ENCODE assay signal across 26 mouse cellular contexts in the genomic region with DNA sequence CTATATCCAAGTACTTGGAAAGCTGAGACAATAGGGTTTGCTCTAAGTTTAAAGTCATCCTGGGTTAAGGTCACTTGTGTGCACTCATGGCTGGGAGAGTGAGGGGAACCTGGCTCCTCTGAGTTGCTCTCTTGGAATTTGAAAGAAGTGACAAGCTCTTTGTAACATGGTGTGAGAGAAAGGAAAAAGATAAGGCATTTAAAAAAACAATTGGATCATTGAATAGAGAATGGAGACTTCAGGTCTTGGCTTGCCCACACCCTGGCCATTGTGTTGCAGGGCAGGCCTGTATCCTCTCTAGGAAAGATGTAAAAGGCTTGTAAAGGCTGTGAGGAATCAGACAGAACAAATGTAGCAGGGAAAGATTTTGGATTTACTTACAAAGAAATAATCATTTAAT. TPM values are rescaled to one million over a fixed set of nuclear protein-coding genes. Genes with fewer than 3 reads are reported as not detected.
DNase-seq lines count a peak whose midpoint lies in the region; ATAC-seq and TF ChIP-seq lines count a peak whose summit lies in the region.
"Had no signal": no experiment of that assay in that cellular context is flagged by ENCODE, and none has a peak within 500 bp of the region (broad histone marks: within the 10 kb centered on the region; RNA-seq: fewer than 3 reads in every experiment).

No protein-coding gene starts in this region.

- peak; percentile 40; the same call in 1 of the 2 replicates for TF ChIP-seq EP300 in ES-Bruce4 (IDR thresholded peaks at IDR 0.05; ENCODE audit: insufficient read depth, low read depth, low read length)

- no peak overlapping the region for H3K4me3 ChIP-seq in ES-Bruce4 (ENCODE audit: low read depth, low read length)
- H3K4me3 ChIP-seq in hindbrain, embryonic 13.5 days: no peak overlapping the region
- H3K4me3 ChIP-seq: embryonic facial prominence, embryonic 13.5 days; embryonic facial prominence, embryonic 15.5 days; erythroblast, embryonic 14.5 days; forebrain, embryonic 10.5 days; forebrain, embryonic 12.5 days had no signal

- H3K27ac ChIP-seq in ES-Bruce4 (ENCODE audit: insufficient read depth, low read length): no peak overlapping the region; the same call in 1 of the 2 replicates
- H3K27ac ChIP-seq in hindbrain, embryonic 13.5 days: no peak overlapping the region
- H3K27ac ChIP-seq: embryonic facial prominence, embryonic 13.5 days; embryonic facial prominence, embryonic 15.5 days; forebrain, embryonic 10.5 days; forebrain, embryonic 12.5 days had no signal

- no peak for TF ChIP-seq CTCF in ES-Bruce4 (IDR thresholded peaks at IDR 0.05; ENCODE audit: low read depth, low read length)

- H3K9me3 ChIP-seq in ES-Bruce4 (replicated peaks; ENCODE audit: control insufficient read depth, insufficient read depth, low read length, poor library complexity, severe bottlenecking): peaks cover 20% of the 10 kb centered on the region
- H3K9me3 ChIP-seq in hindbrain, embryonic 13.5 days: no peaks in the 10 kb centered on the region
- H3K9me3 ChIP-seq: embryonic facial prominence, embryonic 13.5 days; embryonic facial prominence, embryonic 15.5 days; forebrain, embryonic 10.5 days; forebrain, embryonic 12.5 days had no signal

- H3K27me3 ChIP-seq in ES-Bruce4 (ENCODE audit: control insufficient read depth, insufficient read depth, low read length, poor library complexity, severe bottlenecking): no peaks in the 10 kb centered on the region
- no peaks in the 10 kb centered on the region for H3K27me3 ChIP-seq in hindbrain, embryonic 13.5 days
- H3K27me3 ChIP-seq: embryonic facial prominence, embryonic 13.5 days; embryonic facial prominence, embryonic 15.5 days; forebrain, embryonic 12.5 days had no signal

- TF ChIP-seq POLR2A in ES-Bruce4 (IDR thresholded peaks at IDR 0.05; ENCODE audit: insufficient read depth, low read length): no peak

- H3K4me2 ChIP-seq in hindbrain, embryonic 13.5 days: no peak overlapping the region
- H3K4me2 ChIP-seq: embryonic facial prominence, embryonic 13.5 days; embryonic facial prominence, embryonic 15.5 days; forebrain, embryonic 12.5 days had no signal

- no peaks in the 10 kb centered on the region for H3K4me1 ChIP-seq in ES-Bruce4 (ENCODE audit: control insufficient read depth, insufficient read depth, low read length)
- no peaks in the 10 kb centered on the region for H3K4me1 ChIP-seq in hindbrain, embryonic 13.5 days (replicated peaks)
- H3K4me1 ChIP-seq: embryonic facial prominence, embryonic 13.5 days; embryonic facial prominence, embryonic 15.5 days; forebrain, embryonic 10.5 days; forebrain, embryonic 12.5 days had no signal

- no peak overlapping the region for H3K9ac ChIP-seq in ES-Bruce4 (ENCODE audit: low read depth, poor library complexity, severe bottlenecking)
- H3K9ac ChIP-seq in hindbrain, embryonic 13.5 days: no peak overlapping the region
- H3K9ac ChIP-seq: embryonic facial prominence, embryonic 13.5 days; embryonic facial prominence, embryonic 15.5 days; forebrain, embryonic 12.5 days had no signal

- DNase-seq in ES-CJ7 (ENCODE audit: low read depth, low spot score): peak; percentile 75
- peak; percentile 77 for DNase-seq in ZHBTc4 (ENCODE audit: low read depth, low spot score)
- DNase-seq in neural tube, embryonic 10.5 days (ENCODE audit: extremely low spot score, low spot score): no peak
- DNase-seq: adrenal gland, adult 2 months; adrenal gland, postnatal 10 days; adrenal gland, postnatal 25 days; cerebellum, adult 11 months; cerebellum, adult 18-20 months; cerebellum, adult 8-10 months; cerebellum, adult 9-11 months; cerebellum, postnatal 14 days; cerebellum, postnatal 36 days; embryo, embryonic 11 days had no signal

- ATAC-seq in hindbrain, embryonic 13.5 days (ENCODE audit: low FRiP score): no peak
- ATAC-seq: forebrain, embryonic 14.5 days; forebrain, embryonic 16.5 days had no signal

- H3K36me3 ChIP-seq in ES-Bruce4 (ENCODE audit: control insufficient read depth, insufficient read depth, low read length, poor library complexity, severe bottlenecking): no peaks in the 10 kb centered on the region
- H3K36me3 ChIP-seq in hindbrain, embryonic 13.5 days: no peaks in the 10 kb centered on the region
- H3K36me3 ChIP-seq: embryonic facial prominence, embryonic 13.5 days; embryonic facial prominence, embryonic 15.5 days; forebrain, embryonic 10.5 days; forebrain, embryonic 12.5 days had no signal

RNA-seq across cellular contexts. Expression of gene Crygd, which starts 4.6 kb away (rescaled TPM):
- polyA plus RNA-seq in ES-Bruce4 (2011; ENCODE audit: insufficient read depth, insufficient read length, low read depth, missing spikeins): not detected in 2 replicates
- polyA plus RNA-seq in hindbrain, embryonic 13.5 days (2015; fragmentation: Nextera tagmentation; extraction: Ambion mirVana): not detected in 2 replicates
- polyA plus RNA-seq: brain, embryonic 14.5 days; C2C12; embryonic facial prominence, embryonic 11.5 days; embryonic facial prominence, embryonic 13.5 days; erythroblast, embryonic 14.5 days; forebrain, embryonic 10.5 days; forebrain, embryonic 12.5 days; forebrain, embryonic 14.5 days; forebrain, embryonic 16.5 days; frontal cortex, adult 2 months had no signal

RNA-seq across cellular contexts. Expression of gene Crygc, which starts 5.6 kb away (rescaled TPM):
- polyA plus RNA-seq in ES-Bruce4 (2011; ENCODE audit: insufficient read depth, insufficient read length, low read depth, missing spikeins): not detected in 2 replicates
- not detected in 2 replicates for polyA plus RNA-seq in hindbrain, embryonic 13.5 days (2015; fragmentation: Nextera tagmentation; extraction: Ambion mirVana)
- polyA plus RNA-seq: adrenal gland, adult 2 months; brain, embryonic 14.5 days; C2C12; embryonic facial prominence, embryonic 13.5 days; erythroblast, embryonic 14.5 days; forebrain, embryonic 12.5 days; forebrain, embryonic 14.5 days; forebrain, embryonic 16.5 days; frontal cortex, adult 2 months had no signal

RNA-seq across cellular contexts. Expression of gene Crygb, which starts 14.2 kb away (rescaled TPM):
- polyA plus RNA-seq in ES-Bruce4 (2011; ENCODE audit: insufficient read depth, insufficient read length, low read depth, missing spikeins): not detected in 2 replicates
- polyA plus RNA-seq in hindbrain, embryonic 13.5 days (2015; fragmentation: Nextera tagmentation; extraction: Ambion mirVana): 0.34 TPM in 1 of 2 replicates, not detected in the other
- polyA plus RNA-seq: adrenal gland, adult 2 months; brain, embryonic 14.5 days; C2C12; embryonic facial prominence, embryonic 11.5 days; erythroblast, embryonic 14.5 days; forebrain, embryonic 10.5 days; forebrain, embryonic 12.5 days; forebrain, embryonic 14.5 days; forebrain, embryonic 16.5 days; frontal cortex, adult 2 months had no signal

RNA-seq across cellular contexts. Expression of gene Cryge, which starts 16.9 kb away (rescaled TPM):
- not detected in 2 replicates for polyA plus RNA-seq in ES-Bruce4 (2011; ENCODE audit: insufficient read depth, insufficient read length, low read depth, missing spikeins)
- not detected in 2 replicates for polyA plus RNA-seq in hindbrain, embryonic 13.5 days (2015; fragmentation: Nextera tagmentation; extraction: Ambion mirVana)
- polyA plus RNA-seq: brain, embryonic 14.5 days; C2C12; embryonic facial prominence, embryonic 13.5 days; erythroblast, embryonic 14.5 days; forebrain, embryonic 12.5 days; forebrain, embryonic 14.5 days; forebrain, embryonic 16.5 days; frontal cortex, adult 2 months had no signal

RNA-seq across cellular contexts. Expression of gene Akr1cl, which starts 35.3 kb away (rescaled TPM):
- not detected in 2 replicates for polyA plus RNA-seq in ES-Bruce4 (2011; ENCODE audit: insufficient read depth, insufficient read length, low read depth, missing spikeins)
- not detected in 2 replicates for polyA plus RNA-seq in hindbrain, embryonic 13.5 days (2015; fragmentation: Nextera tagmentation; extraction: Ambion mirVana)
- polyA plus RNA-seq: C2C12; embryonic facial prominence, embryonic 13.5 days; erythroblast, embryonic 14.5 days; forebrain, embryonic 14.5 days; forebrain, embryonic 16.5 days; frontal cortex, adult 2 months had no signal
